Mouse (Mus musculus) heart, adult 2 months (tissue): ENCODE results near the gene Ovol3. TPM values are rescaled to one million over a fixed set of nuclear protein-coding genes. Genes with fewer than 3 reads are reported as not detected.
A peak's percentile ranks its signal among the peaks of the same experiment; 100 is the strongest.
"Not testable (repeated sequence)": the region's sequence is repeated elsewhere in the genome, so short reads cannot be mapped to it uniquely, and the experiment has no call there.

Source experiments
- DNase-seq, 2 experiments: peaks; one replicate each; pipeline ENCODE4 v3.0.0; 2021
- H3K27ac ChIP-seq: fragments of 200-600 bp; 2 replicates; pipeline ENCODE4 v1.8.1; 2022
- H3K27me3 ChIP-seq: fragments of 200-500 bp; 2 replicates; pipeline ENCODE4 v1.6.1; 2012; ENCODE audit warnings: mild to moderate bottlenecking, low read length, inconsistent platforms, mixed read lengths; ENCODE audit not compliant: control insufficient read depth, insufficient read depth
- H3K36me3 ChIP-seq: fragments of 200-500 bp; 2 replicates; pipeline ENCODE4 v1.6.1; 2012; ENCODE audit warnings: low read length, inconsistent platforms; ENCODE audit not compliant: control insufficient read depth, insufficient read depth
- H3K4me1 ChIP-seq: fragments of 200-500 bp; 2 replicates; pipeline ENCODE4 v1.6.1; 2011; ENCODE audit warnings: low read length; ENCODE audit not compliant: control insufficient read depth, insufficient read depth
- H3K4me3 ChIP-seq: fragments of 200-600 bp; 2 replicates; pipeline ENCODE4 v1.8.1; 2022
- H3K79me2 ChIP-seq: fragments of 200-500 bp; replicated peaks from 2 replicates; pipeline ENCODE4 v1.6.1; 2012; ENCODE audit warnings: mild to moderate bottlenecking, inconsistent platforms, low read length, moderate library complexity, mixed read lengths; ENCODE audit not compliant: control insufficient read depth, insufficient read depth
- H3K9ac ChIP-seq: fragments of 200-500 bp; 2 replicates; pipeline ENCODE4 v1.6.1; 2012; ENCODE audit warnings: low read depth, mild to moderate bottlenecking, control low read depth, inconsistent platforms, low read length, mixed read lengths
- CTCF ChIP-seq: fragments of 200-600 bp; IDR thresholded peaks from 2 replicates; pipeline ENCODE4 v1.8.1; 2022; ENCODE audit warnings: antibody characterized with exemption, mild to moderate bottlenecking, moderate library complexity
- EP300 ChIP-seq: fragments of 200-500 bp; IDR thresholded peaks from 2 replicates; pipeline ENCODE4 v1.6.1; 2011; ENCODE audit warnings: low read depth, low read length, control low read depth; ENCODE audit not compliant: insufficient read depth
- POLR2A ChIP-seq: fragments of 200-500 bp; IDR thresholded peaks from 2 replicates; pipeline ENCODE4 v1.6.1; 2011; ENCODE audit warnings: mild to moderate bottlenecking, low read depth, low read length, control low read depth; ENCODE audit not compliant: insufficient read depth
- WGBS: fragments of 180-500 bp; shearing (Covaris S2); methylation state at CpG from one replicate; pipeline ENCODE4 v1.1.7; 2018; 5-methylcytosine and 5-hydroxymethylcytosine counted together
- intact Hi-C: fragments of 180-260 bp; cut with DNase I; formaldehyde crosslinking; loops from one replicate; pipeline ENCODE4 v1.15.1; 2025
- polyA plus RNA-seq: library from polyadenylated mRNA; depleted of rRNA; stranded (reverse); fragments of >200 nt; gene quantifications from 2 replicates; pipeline ENCODE4 v1.2.3, GENCODE M21; 2012
- total RNA-seq, 2 experiments: library from RNA; stranded (reverse); gene quantifications; 2 replicates each; pipeline ENCODE4 v1.2.3; 2021

The Ovol3 gene
- total and polyA plus RNA-seq, 3 experiments = not detected

DNA sequence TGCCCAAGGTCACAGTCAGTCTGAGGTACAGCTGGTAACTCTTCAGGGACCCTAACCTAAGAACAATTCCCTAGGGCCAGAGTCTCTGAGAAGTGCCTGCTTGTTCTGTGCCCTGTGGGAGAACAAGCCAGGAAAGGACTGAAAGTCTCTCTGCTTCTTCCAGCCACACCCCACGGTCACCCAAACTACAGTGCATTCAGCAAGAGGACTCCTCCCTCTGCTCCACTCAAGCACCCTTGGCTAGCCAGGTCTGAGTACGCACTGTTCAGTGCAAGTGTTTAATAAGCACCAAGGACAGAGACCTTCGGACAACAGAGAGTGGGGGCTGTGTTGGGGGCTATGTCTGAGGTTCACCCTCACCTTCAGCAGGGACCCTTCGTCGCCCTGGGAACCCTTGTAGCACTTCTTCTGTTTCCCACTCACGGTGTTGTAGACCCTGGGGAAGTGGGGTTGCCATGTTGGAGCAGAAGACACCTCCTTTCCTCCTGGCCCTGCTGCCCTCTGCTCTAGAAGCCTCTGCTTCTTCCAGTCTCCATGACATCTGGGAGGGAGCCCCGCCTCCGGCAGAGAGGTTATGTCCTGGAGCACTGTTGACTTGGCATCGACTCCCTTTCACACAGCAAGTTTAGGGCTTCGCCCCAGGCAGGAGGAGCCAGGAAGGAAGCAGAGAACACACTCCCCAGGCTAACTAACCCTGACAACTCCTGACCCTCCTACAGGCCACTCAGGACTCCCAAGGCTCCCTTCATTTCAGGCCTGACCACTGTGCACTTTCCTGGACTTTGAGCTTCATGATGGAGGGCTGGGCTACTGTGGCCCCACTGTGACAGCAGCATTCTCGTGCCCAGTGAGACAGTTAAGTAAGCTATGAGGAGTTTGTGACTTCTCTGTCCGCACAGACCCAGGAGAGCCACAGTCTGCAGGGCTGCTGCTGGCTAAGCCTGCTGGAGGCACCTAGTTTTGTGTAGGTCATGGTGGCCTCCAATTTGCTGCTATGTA is 16.7 kb upstream of the Ovol3 start:
- intact Hi-C loops = no loop called here
- no peaks in the 10 kb centered on the region for H3K36me3 ChIP-seq
- H3K4me3 ChIP-seq = no peak overlapping the region
- no peak overlapping the region for H3K27ac ChIP-seq
- TF ChIP-seq CTCF = no peak
- no peak for TF ChIP-seq POLR2A
- no peak for TF ChIP-seq EP300
- no peaks in the 10 kb centered on the region for H3K79me2 ChIP-seq
- no peaks in the 10 kb centered on the region for H3K27me3 ChIP-seq
- WGBS = 74% methylated on average over 12 of the region's 12 CpGs
- DNase-seq = peak in 1 of 2 experiments; percentile 35
- H3K9ac ChIP-seq = no peak overlapping the region
- H3K4me1 ChIP-seq = no peaks in the 10 kb centered on the region

DNA sequence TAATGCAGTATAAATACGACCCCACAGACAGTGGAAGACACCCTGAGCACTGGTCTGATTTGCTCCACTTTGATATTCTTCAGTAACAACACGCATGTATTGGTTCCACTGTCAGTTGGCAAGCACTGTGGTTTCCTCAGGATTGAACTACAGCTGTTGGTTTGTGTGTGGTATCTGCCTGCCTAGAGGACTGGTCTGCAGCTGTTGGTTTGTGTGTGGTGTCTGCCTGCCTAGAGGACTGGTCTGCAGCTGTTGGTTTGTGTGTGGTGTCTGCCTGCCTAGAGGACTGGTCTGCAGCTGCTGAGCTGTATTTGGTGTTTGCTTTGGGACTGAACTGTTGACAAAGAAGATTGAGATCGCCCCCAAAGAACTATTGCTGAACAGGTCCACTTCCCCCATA is 1.8 kb upstream of the Ovol3 start:
- intact Hi-C loops = not testable (repeated sequence)

GRCm38 (mm10) chr7:30235091-30235490 is 434 bp downstream of the Ovol3 start:
- no peaks in the 10 kb centered on the region for H3K4me1 ChIP-seq
- H3K9ac ChIP-seq = no peak overlapping the region
- 87% methylated on average over 8 of the region's 8 CpGs for WGBS
- H3K36me3 ChIP-seq = no peaks in the 10 kb centered on the region
- H3K4me3 ChIP-seq = no peak overlapping the region
- no peak for TF ChIP-seq EP300
- TF ChIP-seq POLR2A = no peak
- no peak for TF ChIP-seq CTCF
- intact Hi-C loops = no loop called here
- no peaks in the 10 kb centered on the region for H3K27me3 ChIP-seq
- no peak overlapping the region for H3K27ac ChIP-seq
- no peak for DNase-seq
- no peaks in the 10 kb centered on the region for H3K79me2 ChIP-seq

More for the DNA sequence above, 1.8 kb upstream of the Ovol3 start:
- not testable (repeated sequence) for H3K9ac ChIP-seq, H3K27ac ChIP-seq, H3K27me3 ChIP-seq, H3K4me1 ChIP-seq, H3K36me3 ChIP-seq, DNase-seq, H3K4me3 ChIP-seq, H3K79me2 ChIP-seq
- WGBS = 73% methylated on average over 3 of the region's 3 CpGs

DNA sequence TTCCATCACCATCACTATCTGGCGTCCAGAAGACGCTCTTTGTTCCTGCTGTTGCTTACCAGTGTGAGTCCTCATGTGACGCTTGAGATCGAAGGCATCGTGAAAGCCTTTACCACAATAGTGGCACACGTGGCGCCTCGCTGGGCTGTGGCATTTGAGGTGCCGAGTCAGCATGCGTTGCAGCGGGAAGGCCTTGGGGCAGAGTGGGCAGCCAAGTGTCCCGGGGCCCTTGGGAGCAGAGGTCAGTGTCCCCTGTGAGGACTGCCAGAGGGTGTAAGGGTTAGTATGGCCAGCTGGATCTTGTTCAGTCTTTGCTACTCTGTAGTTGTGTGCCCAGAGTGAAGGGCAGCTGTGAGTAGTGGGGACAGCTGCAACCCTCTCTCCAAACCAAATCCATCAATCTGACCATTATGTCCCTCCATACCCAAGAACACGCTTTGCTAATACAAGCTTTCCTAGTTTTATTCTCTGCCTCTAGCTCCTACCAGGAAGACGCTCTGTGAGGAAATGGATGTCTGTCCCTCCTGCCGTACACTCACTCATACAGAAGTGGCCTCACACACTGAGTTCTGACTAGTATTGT is 1.2 kb downstream of the Ovol3 start:
- 92% methylated on average over 15 of the region's 15 CpGs for WGBS
- DNase-seq = no peak
- Histone ChIP-seq H3K4me1 (no peaks in the 10 kb centered on the region), H3K9ac (no peak overlapping the region), H3K27ac (no peak overlapping the region), H3K36me3 (no peaks in the 10 kb centered on the region), H3K4me3 (no peak overlapping the region), H3K79me2 (no peaks in the 10 kb centered on the region), H3K27me3 (no peaks in the 10 kb centered on the region)
- TF ChIP-seq CTCF (no peak), EP300 (no peak), POLR2A (no peak)
- intact Hi-C loops = no loop called here

DNA sequence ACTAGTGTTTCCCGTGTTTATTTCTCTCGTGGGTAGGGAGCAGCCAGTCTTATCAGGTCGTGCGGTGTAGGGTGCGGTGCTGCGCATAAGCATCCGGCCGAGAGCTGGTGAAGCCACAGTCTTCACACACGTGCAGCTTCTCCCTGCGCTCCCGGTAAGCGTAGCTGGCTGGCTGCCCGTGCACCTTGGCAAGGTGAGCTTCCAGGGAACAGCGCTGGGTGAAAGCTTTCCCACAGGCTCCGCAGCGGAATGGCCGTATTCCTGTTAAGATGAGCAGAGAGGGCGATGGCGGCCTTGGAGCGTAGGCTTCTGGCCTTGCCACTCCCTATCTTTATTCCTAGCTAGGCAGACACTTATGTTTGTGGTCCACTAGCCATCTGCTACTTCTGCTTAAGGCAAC is 2.1 kb downstream of the Ovol3 start:
- Histone ChIP-seq H3K4me1 (no peaks in the 10 kb centered on the region), H3K27me3 (no peaks in the 10 kb centered on the region), H3K36me3 (no peaks in the 10 kb centered on the region), H3K9ac (no peak overlapping the region), H3K27ac (no peak overlapping the region), H3K4me3 (no peak overlapping the region), H3K79me2 (no peaks in the 10 kb centered on the region)
- 87% methylated on average over 20 of the region's 20 CpGs for WGBS
- TF ChIP-seq CTCF (no peak), POLR2A (no peak), EP300 (no peak)
- no peak for DNase-seq
- intact Hi-C loops = no loop called here

GRCm38 (mm10) chr7:30232631-30233148 is 2.8 kb downstream of the Ovol3 start:
- no peaks in the 10 kb centered on the region for H3K36me3 ChIP-seq
- H3K9ac ChIP-seq = peak overlapping the region; percentile 70
- intact Hi-C loops = no loop called here
- DNase-seq = peak; percentile 41 to 45
- 3% methylated on average over 24 of the region's 24 CpGs for WGBS
- H3K27me3 ChIP-seq = no peaks in the 10 kb centered on the region
- peak; percentile 53 for TF ChIP-seq CTCF
- TF ChIP-seq POLR2A = no peak
- no peaks in the 10 kb centered on the region for H3K79me2 ChIP-seq
- peak overlapping the region; percentile 90 for H3K27ac ChIP-seq
- H3K4me1 ChIP-seq = no peaks in the 10 kb centered on the region
- H3K4me3 ChIP-seq = peak overlapping the region; percentile 82
